Mouse (Mus musculus) testis, adult 2 months (tissue): ENCODE results near the gene Trim9. TPM values are rescaled to one million over a fixed set of nuclear protein-coding genes. Genes with fewer than 3 reads are reported as not detected.

ENCODE experiments used
- H3K27ac ChIP-seq: fragments of 200-500 bp; 2 replicates; pipeline ENCODE4 v1.5.1; 2012; ENCODE audit warnings: low read depth, low read length; ENCODE audit not compliant: control insufficient read depth, insufficient read depth
- H3K27me3 ChIP-seq: fragments of 200-500 bp; 2 replicates; pipeline ENCODE4 v1.6.1; 2012; ENCODE audit warnings: mild to moderate bottlenecking, low read length, moderate library complexity; ENCODE audit not compliant: control insufficient read depth, insufficient read depth
- H3K36me3 ChIP-seq: fragments of 200-500 bp; 2 replicates; pipeline ENCODE4 v1.6.1; 2012; ENCODE audit warnings: mild to moderate bottlenecking, low read length; ENCODE audit not compliant: control insufficient read depth, insufficient read depth
- H3K4me1 ChIP-seq: fragments of 200-500 bp; 2 replicates; pipeline ENCODE4 v1.6.1; 2012; ENCODE audit warnings: low read length; ENCODE audit not compliant: control insufficient read depth, insufficient read depth
- H3K4me3 ChIP-seq: fragments of 200-500 bp; 2 replicates; pipeline ENCODE4 v1.5.1; 2012; ENCODE audit warnings: low read depth, mild to moderate bottlenecking, low read length, moderate library complexity, mixed read lengths; ENCODE audit not compliant: control insufficient read depth
- CTCF ChIP-seq: fragments of 200-500 bp; IDR thresholded peaks from 2 replicates; pipeline ENCODE4 v1.5.1; 2012; ENCODE audit warnings: low read depth, mild to moderate bottlenecking, inconsistent platforms, low read length, moderate library complexity; ENCODE audit not compliant: control insufficient read depth, insufficient read depth, insufficient replicate concordance
- POLR2A ChIP-seq: fragments of 200-500 bp; IDR thresholded peaks from 2 replicates; pipeline ENCODE4 v1.6.1; 2012; ENCODE audit warnings: low read depth, mild to moderate bottlenecking, inconsistent platforms, low read length, moderate library complexity; ENCODE audit not compliant: control insufficient read depth
- polyA plus RNA-seq: library from polyadenylated mRNA; depleted of rRNA; stranded (reverse); fragments of >200 nt; gene quantifications from 2 replicates; pipeline ENCODE4 v1.2.3, GENCODE M21; 2012

Trim9 gene
- polyA plus RNA-seq, 1 experiment = 0.61 TPM

DNA sequence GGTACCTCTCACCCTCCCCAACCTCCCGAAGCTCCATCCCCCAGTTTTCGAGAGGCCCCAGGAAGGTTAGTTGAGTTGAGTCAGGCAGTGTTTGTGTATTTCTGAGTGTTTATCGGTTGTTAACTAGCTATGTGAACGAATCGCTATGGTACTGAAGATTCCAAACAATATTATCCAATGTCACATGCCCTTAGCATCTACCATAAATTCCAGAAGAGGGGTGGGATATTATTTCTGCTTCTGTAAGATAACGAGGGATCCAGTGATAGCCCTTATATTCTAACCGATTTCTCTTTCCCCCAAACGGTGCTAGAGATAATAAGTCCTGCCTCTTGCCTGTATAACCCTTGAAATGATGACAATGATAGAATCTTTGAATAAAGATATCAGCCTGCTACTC is 612 bp upstream of the Trim9 start:
- H3K4me1 ChIP-seq = peaks cover 19% of the 10 kb centered on the region
- H3K27ac ChIP-seq = no peak overlapping the region
- peak overlapping the region; percentile 81; the same call in 1 of the 2 replicates for H3K4me3 ChIP-seq
- TF ChIP-seq POLR2A (no peak), CTCF (no peak)
- no peaks in the 10 kb centered on the region for H3K36me3 ChIP-seq
- no peaks in the 10 kb centered on the region for H3K27me3 ChIP-seq

DNA sequence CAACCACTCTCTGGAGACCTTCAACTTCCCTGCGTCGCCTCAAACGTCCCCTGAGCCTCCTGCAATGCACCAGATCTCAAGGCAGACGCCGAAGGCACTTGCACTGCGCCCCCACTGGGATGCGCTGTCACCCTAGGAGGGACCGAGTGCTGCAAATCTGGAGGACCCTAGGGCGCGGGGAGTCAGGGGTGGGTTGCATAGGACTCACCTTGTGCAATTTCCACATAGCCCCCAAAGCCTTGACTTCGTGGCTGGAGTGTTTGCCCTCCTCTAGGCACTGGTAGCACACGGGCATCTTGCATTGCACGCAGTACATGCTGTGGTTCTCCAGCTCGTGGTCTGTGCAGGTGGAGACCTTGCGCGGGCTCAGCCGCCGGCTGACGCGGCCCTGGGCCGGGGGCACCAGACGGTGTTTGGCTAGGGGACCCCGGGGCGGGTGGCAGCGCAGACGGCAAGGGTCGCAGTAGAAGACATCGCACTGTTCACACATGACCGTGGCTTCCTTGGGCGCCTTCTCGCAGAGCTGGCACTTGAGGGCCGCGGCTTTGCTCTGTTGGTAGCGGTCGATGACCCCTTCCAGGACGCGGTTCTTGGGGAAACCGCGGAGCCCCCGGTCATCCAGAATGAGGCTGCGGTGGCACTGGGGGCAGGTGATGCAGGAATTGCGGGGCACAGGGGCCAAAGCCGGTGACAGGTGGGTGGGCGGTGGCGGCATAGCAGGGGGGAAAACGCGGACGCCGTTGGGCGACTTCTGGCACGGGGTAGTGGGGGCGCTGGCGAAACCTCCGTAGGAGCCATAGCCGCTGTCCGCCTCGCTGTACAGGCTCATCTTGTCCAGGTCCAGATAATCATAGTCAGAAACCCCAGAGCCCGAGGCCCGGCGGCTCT is 1.0 kb downstream of the Trim9 start:
- Histone ChIP-seq H3K27ac (no peak overlapping the region), H3K4me3 (peak overlapping the region; percentile 81), H3K4me1 (peaks cover 19% of the 10 kb centered on the region), H3K36me3 (no peaks in the 10 kb centered on the region), H3K27me3 (no peaks in the 10 kb centered on the region)
- peak; percentile 44; the same call in 1 of the 2 replicates for TF ChIP-seq CTCF
- no peak for TF ChIP-seq POLR2A

DNA sequence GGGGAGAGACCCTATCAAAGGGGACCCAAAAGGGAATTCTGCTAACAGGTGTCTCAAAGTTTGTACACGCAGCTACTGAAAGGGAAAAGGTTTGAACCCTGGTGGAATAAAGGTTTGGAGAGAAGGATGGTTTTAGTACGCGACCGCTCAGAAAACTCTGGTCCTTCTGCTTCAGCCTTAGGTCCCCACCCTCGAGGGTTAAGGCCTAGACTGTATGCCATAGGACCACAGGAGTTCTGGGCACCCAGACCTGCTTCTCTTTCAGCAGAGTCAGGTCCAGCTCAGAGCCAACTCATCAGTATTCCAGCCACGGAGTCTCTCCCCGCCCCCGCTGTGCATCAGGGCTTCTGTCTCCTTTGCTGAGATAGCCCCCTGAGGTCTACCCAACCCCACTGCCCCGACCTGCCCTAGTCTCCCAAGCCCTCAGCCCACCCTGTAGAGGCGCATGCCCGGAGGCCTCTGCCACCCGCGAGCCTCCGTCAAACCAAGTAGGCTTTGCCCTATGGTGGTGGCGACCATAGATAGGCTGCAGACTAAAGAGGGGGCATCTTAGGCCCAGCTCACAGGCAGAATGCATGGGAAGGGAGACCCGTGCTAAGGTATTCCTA is 1.8 kb downstream of the Trim9 start:
- Histone ChIP-seq H3K36me3 (no peaks in the 10 kb centered on the region), H3K4me1 (peaks cover 19% of the 10 kb centered on the region), H3K27ac (no peak overlapping the region), H3K4me3 (peak overlapping the region; percentile 81), H3K27me3 (no peaks in the 10 kb centered on the region)
- TF ChIP-seq POLR2A = no peak
- TF ChIP-seq CTCF = no peak

DNA sequence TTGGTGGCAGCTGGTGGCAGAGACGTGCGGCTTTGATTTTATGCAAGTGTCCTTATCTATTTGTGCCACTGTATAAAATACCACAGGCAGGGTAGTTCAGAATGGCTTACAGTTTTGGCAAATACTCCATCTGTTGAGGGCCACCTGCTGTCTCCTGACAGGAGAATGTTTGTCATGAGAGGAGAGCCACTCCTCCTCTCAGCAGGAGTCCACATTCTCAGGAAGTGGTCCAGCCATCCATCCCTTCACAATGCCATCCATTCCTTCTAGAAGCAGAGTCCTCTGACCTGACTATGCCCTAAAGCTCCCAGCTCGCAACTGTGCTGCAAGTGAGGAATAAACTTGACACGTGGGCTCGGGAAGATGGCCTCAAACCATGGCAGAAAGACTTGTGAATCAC is 12.2 kb downstream of the Trim9 start:
- no peak for TF ChIP-seq CTCF
- TF ChIP-seq POLR2A = no peak
- no peaks in the 10 kb centered on the region for H3K27me3 ChIP-seq
- H3K4me3 ChIP-seq = no peak overlapping the region
- no peaks in the 10 kb centered on the region for H3K36me3 ChIP-seq
- H3K27ac ChIP-seq = no peak overlapping the region
- no peaks in the 10 kb centered on the region for H3K4me1 ChIP-seq

DNA sequence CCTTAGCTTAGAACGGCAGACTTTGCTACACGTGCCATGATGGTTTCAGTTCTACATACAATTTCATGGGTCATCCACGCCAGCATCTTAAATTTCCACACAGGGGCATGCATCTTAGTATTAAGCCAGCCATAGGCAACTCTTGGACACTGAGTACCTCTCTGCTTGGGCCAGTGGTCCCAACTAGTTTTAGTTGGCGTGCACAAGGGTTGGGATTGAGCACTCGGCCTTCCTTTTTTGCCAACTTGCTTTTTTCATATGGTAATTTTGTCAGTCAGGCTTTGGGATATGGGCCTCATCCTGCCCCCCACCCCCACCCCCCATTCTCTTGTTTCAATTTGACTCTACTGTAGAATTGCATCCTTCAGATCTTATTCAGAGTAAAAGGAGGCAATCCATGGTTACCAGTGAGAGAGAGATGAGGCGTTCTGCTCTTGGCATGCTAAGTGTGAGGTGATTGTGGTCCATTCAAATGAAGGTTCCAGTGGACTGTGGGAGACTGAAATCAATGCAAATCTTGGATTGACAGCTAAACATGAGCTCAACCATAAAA is 14.1 kb downstream of the Trim9 start:
- TF ChIP-seq POLR2A (no peak), CTCF (no peak)
- H3K4me3 ChIP-seq = no peak overlapping the region

DNA sequence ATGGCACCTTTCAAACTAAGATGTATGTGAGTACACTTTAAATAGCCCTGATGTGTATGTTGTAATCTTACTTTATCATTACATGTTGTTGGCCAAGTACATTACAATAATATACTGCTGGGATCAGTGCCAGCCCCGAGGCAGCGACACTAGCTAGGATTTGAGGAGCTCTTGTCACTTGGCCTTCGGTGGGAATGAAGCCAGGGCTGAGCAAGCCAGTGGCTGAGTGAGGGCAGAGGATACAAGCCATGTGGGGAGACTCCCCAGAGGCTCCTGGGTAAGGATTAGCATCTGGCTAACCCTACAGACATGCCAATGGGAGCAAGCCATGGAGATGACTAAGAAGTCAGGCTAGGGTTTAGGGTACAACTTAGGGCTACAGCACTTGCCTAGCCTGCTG is 18.4 kb downstream of the Trim9 start:
- no peaks in the 10 kb centered on the region; the same call in 1 of the 2 replicates for H3K4me1 ChIP-seq
- no peak overlapping the region for H3K27ac ChIP-seq
- H3K36me3 ChIP-seq = no peaks in the 10 kb centered on the region
- TF ChIP-seq CTCF (no peak), POLR2A (no peak)
- no peak overlapping the region for H3K4me3 ChIP-seq
- no peaks in the 10 kb centered on the region for H3K27me3 ChIP-seq

More for the DNA sequence above, 14.1 kb downstream of the Trim9 start:
- Histone ChIP-seq H3K36me3 (no peaks in the 10 kb centered on the region), H3K27ac (no peak overlapping the region), H3K27me3 (no peaks in the 10 kb centered on the region), H3K4me1 (no peaks in the 10 kb centered on the region)

DNA sequence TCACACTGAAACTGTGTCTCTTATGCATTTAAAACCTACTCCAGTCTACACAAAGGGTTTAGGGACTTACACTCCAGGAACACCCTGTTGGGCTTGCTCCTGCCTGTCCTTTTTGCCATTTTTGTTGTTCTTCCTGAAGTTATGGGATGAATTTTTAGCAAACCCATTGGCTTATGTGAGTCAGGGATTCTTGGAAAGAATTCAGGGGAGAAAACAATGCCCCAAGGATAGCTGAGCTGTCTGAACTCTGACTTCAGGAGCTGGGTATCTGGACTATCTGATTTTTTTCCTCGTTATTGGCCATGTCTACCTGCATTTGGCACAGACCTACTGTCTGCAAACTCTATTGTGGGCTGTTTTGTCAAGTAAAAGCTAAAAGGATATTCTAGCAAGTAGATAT is 20.5 kb downstream of the Trim9 start:
- H3K27me3 ChIP-seq = no peaks in the 10 kb centered on the region
- no peak for TF ChIP-seq CTCF
- no peak for TF ChIP-seq POLR2A
- H3K4me3 ChIP-seq = no peak overlapping the region
- H3K4me1 ChIP-seq = no peaks in the 10 kb centered on the region; the same call in 1 of the 2 replicates
- H3K27ac ChIP-seq = no peak overlapping the region
- H3K36me3 ChIP-seq = no peaks in the 10 kb centered on the region
